Mouse (Mus musculus) CH12.LX (cell line): ENCODE results near the gene Scd4. TPM values are rescaled to one million over a fixed set of nuclear protein-coding genes. Genes with fewer than 3 reads are reported as not detected.
A peak's percentile ranks its signal among the peaks of the same experiment; 100 is the strongest.
"Not testable (repeated sequence)": the region's sequence is repeated elsewhere in the genome, so short reads cannot be mapped to it uniquely, and the experiment has no call there.

ENCODE experiments used
- DNase-seq: peaks from one replicate; pipeline ENCODE4 v3.0.0-alpha.2; 2013; ENCODE audit errors: extremely low read depth
- H3K27ac ChIP-seq: 2 replicates; pipeline ENCODE4 v1.5.1; 2012; ENCODE audit warnings: low read depth, mild to moderate bottlenecking, control low read depth, moderate library complexity; ENCODE audit not compliant: insufficient read depth
- H3K27me3 ChIP-seq: replicated peaks from 2 replicates; pipeline ENCODE3; 2012; ENCODE audit warnings: inconsistent platforms
- H3K36me3 ChIP-seq, 2 experiments: replicated peaks in 1 of 2; 2 replicates each; pipeline versions ENCODE3 to v1.6.1; 2012; ENCODE audit warnings: inconsistent platforms in 1 of 2, low read length in 1 of 2, mild to moderate bottlenecking in 1 of 2, mixed read lengths in 1 of 2, moderate library complexity in 1 of 2; ENCODE audit not compliant: control insufficient read depth in 1 of 2, insufficient read depth in 1 of 2
- H3K4me1 ChIP-seq, 2 experiments: 2 replicates each; pipeline ENCODE4 v1.6.1; 2012; ENCODE audit warnings: inconsistent platforms in 1 of 2, moderate library complexity in 1 of 2; ENCODE audit not compliant: insufficient read depth in 2 of 2, control insufficient read depth in 1 of 2
- H3K4me2 ChIP-seq: 2 replicates; pipeline ENCODE4 v1.6.1; 2012; ENCODE audit warnings: low read depth, mild to moderate bottlenecking, control low read depth; ENCODE audit not compliant: poor library complexity, insufficient read depth, severe bottlenecking
- H3K4me3 ChIP-seq, 3 experiments: fragments of 150-350 bp in 1 of 3; sonication (generic) in 1 of 3; replicated peaks in 1 of 3; 2 replicates each; pipeline versions ENCODE3 to v1.5.1; 2011 to 2012; ENCODE audit warnings: low read depth in 2 of 3, low read length in 2 of 3, mild to moderate bottlenecking in 2 of 3, moderate library complexity in 2 of 3, control low read depth in 1 of 3, improper control_type of control experiment in 1 of 3, inconsistent platforms in 1 of 3, mixed read lengths in 1 of 3; ENCODE audit not compliant: poor library complexity in 1 of 3
- H3K79me2 ChIP-seq: replicated peaks from 2 replicates; pipeline ENCODE4 v1.6.1; 2012; ENCODE audit warnings: mild to moderate bottlenecking, moderate library complexity; ENCODE audit not compliant: control insufficient read depth, poor library complexity, insufficient read depth, severe bottlenecking; ENCODE audit errors: extremely low read depth
- H3K9ac ChIP-seq: 2 replicates; pipeline ENCODE4 v1.6.1; 2012; ENCODE audit warnings: low read depth, mild to moderate bottlenecking, control low read depth, moderate library complexity; ENCODE audit not compliant: insufficient read depth
- H3K9me3 ChIP-seq: replicated peaks from 2 replicates; pipeline ENCODE3; 2012; ENCODE audit warnings: low read length, inconsistent platforms, mixed read lengths
- BHLHE40 ChIP-seq: IDR thresholded peaks from 2 replicates; pipeline ENCODE4 v1.6.1; 2011; ENCODE audit warnings: mild to moderate bottlenecking, low read depth, low read length, improper control_type of control experiment
- EP300 ChIP-seq: IDR thresholded peaks from 2 replicates; pipeline ENCODE4 v1.6.1; 2011; ENCODE audit warnings: low read length, improper control_type of control experiment
- ETS1 ChIP-seq: conservative IDR thresholded peaks from 2 replicates; pipeline ENCODE4 v1.6.1; 2012; ENCODE audit warnings: low read depth, mild to moderate bottlenecking, inconsistent platforms, low read length, improper control_type of control experiment, moderate library complexity
- IRF4 ChIP-seq: IDR thresholded peaks from 2 replicates; pipeline ENCODE4 v1.6.1; 2014; ENCODE audit warnings: low read depth, mild to moderate bottlenecking, inconsistent platforms, low read length, improper control_type of control experiment
- JUN ChIP-seq: IDR thresholded peaks from 2 replicates; pipeline ENCODE4 v1.6.1; 2011; ENCODE audit warnings: low read depth, mild to moderate bottlenecking, low read length, improper control_type of control experiment, moderate library complexity; ENCODE audit not compliant: insufficient read depth
- JUND ChIP-seq: conservative IDR thresholded peaks from 2 replicates; pipeline ENCODE4 v1.6.1; 2011; ENCODE audit warnings: low read depth, low read length, improper control_type of control experiment
- MAX ChIP-seq: IDR thresholded peaks from 2 replicates; pipeline ENCODE4 v1.6.1; 2011; ENCODE audit warnings: low read length, improper control_type of control experiment
- MAZ ChIP-seq: IDR thresholded peaks from 2 replicates; pipeline ENCODE4 v1.6.1; 2012; ENCODE audit warnings: low read depth, mild to moderate bottlenecking, inconsistent platforms, low read length, improper control_type of control experiment, moderate library complexity
- MEF2A ChIP-seq: IDR thresholded peaks from 2 replicates; pipeline ENCODE4 v1.6.1; 2014; ENCODE audit warnings: low read depth, mild to moderate bottlenecking, inconsistent platforms, low read length, improper control_type of control experiment, borderline replicate concordance
- MXI1 ChIP-seq: IDR thresholded peaks from 2 replicates; pipeline ENCODE4 v1.6.1; 2011; ENCODE audit warnings: mild to moderate bottlenecking, low read depth, low read length, improper control_type of control experiment
- NELFE ChIP-seq: IDR thresholded peaks from 2 replicates; pipeline ENCODE4 v1.6.1; 2011; ENCODE audit warnings: low read depth, low read length, improper control_type of control experiment
- POLR2AphosphoS2 ChIP-seq: IDR thresholded peaks from 2 replicates; pipeline ENCODE4 v1.6.1; 2011; ENCODE audit warnings: low read depth, low read length, improper control_type of control experiment
- RCOR1 ChIP-seq: conservative IDR thresholded peaks from 2 replicates; pipeline ENCODE4 v1.6.1; 2012; ENCODE audit warnings: low read depth, mild to moderate bottlenecking, inconsistent platforms, low read length, improper control_type of control experiment
- SIN3A ChIP-seq: IDR thresholded peaks from 2 replicates; pipeline ENCODE4 v1.6.1; 2012; ENCODE audit warnings: low read length, improper control_type of control experiment, inconsistent platforms
- UBTF ChIP-seq: IDR thresholded peaks from 2 replicates; pipeline ENCODE4 v1.6.1; 2012; ENCODE audit warnings: low read depth, mild to moderate bottlenecking, inconsistent platforms, low read length, improper control_type of control experiment, moderate library complexity
- USF2 ChIP-seq: conservative IDR thresholded peaks from 2 replicates; pipeline ENCODE4 v1.6.1; 2011; ENCODE audit warnings: low read depth, low read length, improper control_type of control experiment
- ZC3H11A ChIP-seq: IDR thresholded peaks from 2 replicates; pipeline ENCODE4 v1.6.1; 2012; ENCODE audit warnings: low read depth, mild to moderate bottlenecking, inconsistent platforms, low read length, improper control_type of control experiment
- ZKSCAN1 ChIP-seq: IDR thresholded peaks from 2 replicates; pipeline ENCODE4 v1.6.1; 2012; ENCODE audit warnings: low read depth, inconsistent platforms, low read length, improper control_type of control experiment, borderline replicate concordance
- ZMIZ1 ChIP-seq: IDR thresholded peaks from 2 replicates; pipeline ENCODE4 v1.6.1; 2012; ENCODE audit warnings: low read depth, mild to moderate bottlenecking, inconsistent platforms, low read length, improper control_type of control experiment
- ZNF384 ChIP-seq: IDR thresholded peaks from 2 replicates; pipeline ENCODE4 v1.6.1; 2012; ENCODE audit warnings: low read depth, low read length, improper control_type of control experiment, inconsistent platforms
- dilution Hi-C: fragments of 300-500 bp; cut with MboI; formaldehyde crosslinking; loops from 2 replicates; pipeline ENCODE4 v1.14.3; 2020; ENCODE audit warnings: low sequenced_read_pairs; ENCODE audit not compliant: extremely low pct_unique_long_range_greater_than_20kb, extremely low pct_ligation_motif_present
- in situ Hi-C: fragments of 300-500 bp; cut with MboI; formaldehyde crosslinking; loops from 3 replicates; pipeline ENCODE4 v1.14.3; 2019; ENCODE audit warnings: low sequenced_read_pairs, low pct_ligation_motif_present, low pct_unique_long_range_greater_than_20kb, mixed read lengths
- polyA plus RNA-seq: library from polyadenylated mRNA; unstranded; fragments of >175 nt; gene quantifications from 2 replicates; pipeline ENCODE4 v1.2.1, GENCODE M21; 2012; ENCODE audit warnings: low read depth; ENCODE audit not compliant: insufficient read length
- total RNA-seq, 2 experiments: library from RNA; depleted of rRNA; stranded (reverse); fragments of 300-350 nt in 1 of 2; fragments of >200 nt in 1 of 2; gene quantifications; 2 replicates each; pipeline ENCODE4 v1.2.3; 2012 to 2014

Gene Scd4
- total and polyA plus RNA-seq, 3 experiments: 0.11 TPM; not detected in 2

- H3K9me3 ChIP-seq, H3K4me2 ChIP-seq, H3K4me3 ChIP-seq, H3K79me2 ChIP-seq, H3K36me3 ChIP-seq, H3K9ac ChIP-seq, H3K27me3 ChIP-seq, H3K27ac ChIP-seq, dilution Hi-C loops, in situ Hi-C loops, DNase-seq: not testable (repeated sequence)
- TF ChIP-seq ZKSCAN1: peak; percentile 59; the same call in 1 of the 2 replicates
- peaks cover 5 to 25% of the 10 kb centered on the region in 2 experiments; a peak in 3 of 4 replicates for H3K4me1 ChIP-seq
Measured at GRCm38 (mm10) chr19:44331128-44331527, 1.8 kb upstream of the Scd4 start.

- no peak overlapping the region for H3K4me3 ChIP-seq
- no peaks in the 10 kb centered on the region for H3K9me3 ChIP-seq
- no peak overlapping the region for H3K9ac ChIP-seq
- peaks cover 5 to 25% of the 10 kb centered on the region in 2 experiments; a peak in 3 of 4 replicates for H3K4me1 ChIP-seq
- H3K27ac ChIP-seq: no peak overlapping the region
- H3K4me2 ChIP-seq: no peak overlapping the region
- dilution Hi-C loops (no loop called here), in situ Hi-C loops (no loop called here)
- TF ChIP-seq JUND: no peak
- no peak for TF ChIP-seq JUN
- TF ChIP-seq UBTF: no peak
- TF ChIP-seq ZNF384: peak; percentile 33; the same call in 1 of the 2 replicates
- no peaks in the 10 kb centered on the region for H3K27me3 ChIP-seq
- no peaks in the 10 kb centered on the region for H3K79me2 ChIP-seq
- peak; percentile 14 for DNase-seq
- no peaks in the 10 kb centered on the region for H3K36me3 ChIP-seq
Measured at GRCm38 (mm10) chr19:44331911-44332310, 981 bp upstream of the Scd4 start.

GRCm38 (mm10) chr19:44332326-44332725, 566 bp upstream of the Scd4 start:
- Histone ChIP-seq H3K27me3 (no peaks in the 10 kb centered on the region), H3K27ac (no peak overlapping the region), H3K4me3 (no peak overlapping the region), H3K9ac (no peak overlapping the region), H3K9me3 (no peaks in the 10 kb centered on the region), H3K36me3 (no peaks in the 10 kb centered on the region), H3K4me1 (peaks cover 5 to 25% of the 10 kb centered on the region in 2 experiments; a peak in 3 of 4 replicates), H3K4me2 (no peak overlapping the region), H3K79me2 (no peaks in the 10 kb centered on the region)
- DNase-seq: no peak
- in situ Hi-C loops: no loop called here
- TF ChIP-seq EP300: no peak
- no peak for TF ChIP-seq SIN3A
- no peak for TF ChIP-seq MEF2A
- TF ChIP-seq MXI1: no peak
- TF ChIP-seq RCOR1: no peak
- no peak for TF ChIP-seq MAX
- TF ChIP-seq POLR2AphosphoS2: no peak
- TF ChIP-seq ZMIZ1: no peak
- no peak for TF ChIP-seq BHLHE40
- TF ChIP-seq MAZ: no peak
- no peak for TF ChIP-seq ZC3H11A
- TF ChIP-seq ZKSCAN1: no peak
- TF ChIP-seq USF2: no peak
- no peak for TF ChIP-seq NELFE
- TF ChIP-seq IRF4: no peak
- TF ChIP-seq ETS1: no peak
- dilution Hi-C loops: no loop called here
